In the genomic region with DNA sequence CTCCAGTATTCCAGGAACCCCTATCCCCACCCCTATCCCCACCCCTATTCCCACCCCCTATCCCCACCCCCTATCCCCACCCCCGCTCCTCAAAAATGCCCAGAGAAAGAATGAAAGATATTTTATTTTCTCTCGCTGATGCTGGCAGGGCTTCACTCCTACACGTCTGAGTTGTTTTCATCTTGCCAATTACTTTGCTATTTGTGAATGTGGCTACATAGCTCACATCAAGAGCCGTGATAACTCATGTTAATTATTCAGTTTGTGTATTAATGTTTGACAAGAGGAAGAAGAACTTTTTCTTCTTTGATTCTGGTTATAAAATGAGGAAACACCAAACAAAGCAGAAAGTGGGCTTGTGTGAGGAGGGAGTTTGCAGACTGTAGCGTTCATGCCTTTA, we compare ENCODE assay signal across 26 mouse cellular contexts. TPM values are rescaled to one million over a fixed set of nuclear protein-coding genes. Genes with fewer than 3 reads are reported as not detected.
DNase-seq lines count a peak whose midpoint lies in the region; ATAC-seq and TF ChIP-seq lines count a peak whose summit lies in the region.
"Had no signal": no experiment of that assay in that cellular context is flagged by ENCODE, and none has a peak within 500 bp of the region (broad histone marks: within the 10 kb centered on the region; RNA-seq: fewer than 3 reads in every experiment).

No protein-coding gene starts in this region.

- H3K4me1 ChIP-seq in intestine, embryonic 14.5 days (replicated peaks; ENCODE audit: control insufficient read depth, insufficient read depth, low read length): peaks cover 7% of the 10 kb centered on the region; the same call in 1 of the 2 replicates
- 0 out of 2 replicates have a peak, but pooled peaks cover 3% of the 10 kb centered on the region for H3K4me1 ChIP-seq in intestine, postnatal 0 days (replicated peaks; ENCODE audit: control insufficient read depth, insufficient read depth, low read length)
- no peaks in the 10 kb centered on the region; the same call in none of the 2 replicates for H3K4me1 ChIP-seq in lung, adult 2 months (ENCODE audit: control insufficient read depth, insufficient read depth, low read length)

- H3K4me2 ChIP-seq in intestine, embryonic 14.5 days (ENCODE audit: low read length): no peak overlapping the region
- no peak overlapping the region for H3K4me2 ChIP-seq in intestine, postnatal 0 days (replicated peaks; ENCODE audit: low read depth)
- H3K4me2 ChIP-seq: forebrain, embryonic 15.5 days; heart, embryonic 15.5 days; hindbrain, embryonic 13.5 days; limb, embryonic 12.5 days; midbrain, embryonic 12.5 days; neural tube, embryonic 15.5 days had no signal

- H3K27ac ChIP-seq in intestine, embryonic 14.5 days (ENCODE audit: low read depth): peak overlapping the region; percentile 22; the same call in 1 of the 2 replicates
- H3K27ac ChIP-seq in intestine, postnatal 0 days (ENCODE audit: low read depth, low read length): no peak overlapping the region
- H3K27ac ChIP-seq: forebrain, embryonic 15.5 days; heart, embryonic 15.5 days; hindbrain, embryonic 13.5 days; limb, embryonic 12.5 days; midbrain, embryonic 12.5 days; neural tube, embryonic 15.5 days had no signal

- ATAC-seq in intestine, embryonic 14.5 days (replicated peaks; ENCODE audit: low FRiP score, low TSS enrichment, low read depth): no peak
- ATAC-seq in intestine, postnatal 0 days: no peak
- ATAC-seq: activated CD4-positive, CD25-positive, alpha-beta regulatory T cell, adult 4 months; forebrain, embryonic 15.5 days; intestine, embryonic 16.5 days; liver, postnatal 0 days; Patski had no signal

- DNase-seq in intestine, embryonic 14.5 days (ENCODE audit: low spot score): no peak
- DNase-seq in lung, adult 2 months: no peak
- no peak for DNase-seq in lung, postnatal 14 days
- peak; percentile 43 for DNase-seq in Muller cell, postnatal 12 days (ENCODE audit: inconsistent ontology term)
- DNase-seq in kidney, postnatal 14 days: peak; percentile 46
- no peak for DNase-seq in cerebellum, postnatal 4 days (ENCODE audit: low spot score in 2 of 2)
- DNase-seq: adrenal gland, postnatal 14 days; cerebellum, adult 11-12 months; cerebellum, postnatal 36 days; layer of hippocampus, adult 9-11 months; liver, postnatal 0 days had no signal

- no peaks in the 10 kb centered on the region for H3K9me3 ChIP-seq in intestine, embryonic 14.5 days (ENCODE audit: control insufficient read depth, low read length)
- H3K9me3 ChIP-seq in intestine, postnatal 0 days (ENCODE audit: control insufficient read depth): no peaks in the 10 kb centered on the region
- H3K9me3 ChIP-seq: forebrain, embryonic 15.5 days; heart, embryonic 15.5 days; hindbrain, embryonic 13.5 days; limb, embryonic 12.5 days; midbrain, embryonic 12.5 days; neural tube, embryonic 15.5 days had no signal

- no peak overlapping the region for H3K9ac ChIP-seq in intestine, embryonic 14.5 days (ENCODE audit: low read length)
- H3K9ac ChIP-seq in intestine, postnatal 0 days (ENCODE audit: low read depth, low read length): no peak overlapping the region
- H3K9ac ChIP-seq: forebrain, embryonic 15.5 days; heart, embryonic 15.5 days; hindbrain, embryonic 13.5 days; limb, embryonic 12.5 days; liver, postnatal 0 days; midbrain, embryonic 12.5 days; neural tube, embryonic 15.5 days had no signal

- TF ChIP-seq POLR2A in lung, adult 2 months (IDR thresholded peaks at IDR 0.05; ENCODE audit: borderline replicate concordance, extremely low read depth, low read depth, low read length): 0 out of 2 replicates have a peak, but pooled peaks have one; percentile 3

- H3K36me3 ChIP-seq in intestine, embryonic 14.5 days (ENCODE audit: control insufficient read depth, insufficient read depth, low read length): no peaks in the 10 kb centered on the region
- H3K36me3 ChIP-seq in intestine, postnatal 0 days (ENCODE audit: control insufficient read depth, insufficient read depth): no peaks in the 10 kb centered on the region
- H3K36me3 ChIP-seq: forebrain, embryonic 15.5 days; heart, embryonic 15.5 days; hindbrain, embryonic 13.5 days; limb, embryonic 12.5 days; midbrain, embryonic 12.5 days; neural tube, embryonic 15.5 days had no signal

- H3K27me3 ChIP-seq in intestine, embryonic 14.5 days (replicated peaks; ENCODE audit: control insufficient read depth, insufficient read depth, low read length): no peaks in the 10 kb centered on the region
- H3K27me3 ChIP-seq in intestine, postnatal 0 days (replicated peaks; ENCODE audit: control insufficient read depth, insufficient read depth, low read length): no peaks in the 10 kb centered on the region
- H3K27me3 ChIP-seq: heart, embryonic 15.5 days; neural tube, embryonic 15.5 days had no signal

- TF ChIP-seq CTCF in intestine, postnatal 0 days (IDR thresholded peaks at IDR 0.05; ENCODE audit: low read depth): no peak
- TF ChIP-seq CTCF in lung, adult 2 months (IDR thresholded peaks at IDR 0.05; ENCODE audit: insufficient read depth, low read length): no peak

- no peak overlapping the region for H3K4me3 ChIP-seq in intestine, embryonic 14.5 days (ENCODE audit: low read depth, low read length)
- H3K4me3 ChIP-seq in intestine, postnatal 0 days (ENCODE audit: low read depth, low read length): no peak overlapping the region
- H3K4me3 ChIP-seq in lung, adult 2 months (replicated peaks; ENCODE audit: extremely low read depth, low read depth, low read length): no peak overlapping the region
- H3K4me3 ChIP-seq: erythroblast, embryonic 14.5 days; forebrain, embryonic 15.5 days; heart, embryonic 15.5 days; hindbrain, embryonic 13.5 days; limb, embryonic 12.5 days; midbrain, embryonic 12.5 days; myocyte; neural tube, embryonic 15.5 days had no signal

- WGBS in intestine, embryonic 14.5 days: 34% methylated on average over 5 of the region's 5 CpGs
- 51% methylated on average over 5 of the region's 5 CpGs for WGBS in intestine, postnatal 0 days
- 29% methylated on average over 5 of the region's 5 CpGs for WGBS in lung, adult 2 months

RNA-seq across cellular contexts. Expression of a gene that starts 57.8 kb away (rescaled TPM):
- polyA plus RNA-seq in intestine, embryonic 14.5 days (2014; fragmentation: Nextera tagmentation; extraction: Ambion mirVana): not detected in 2 replicates
- not detected in 2 replicates for polyA plus RNA-seq in intestine, postnatal 0 days (2015; fragmentation: Nextera tagmentation; extraction: Ambion mirVana)
- not detected in 2 replicates for polyA plus RNA-seq in lung, adult 2 months (2012; rRNA removed)
- polyA plus RNA-seq: activated CD4-positive, CD25-positive, alpha-beta regulatory T cell, adult 4 months; C2C12; embryonic facial prominence, embryonic 11.5 days; erythroblast, embryonic 14.5 days; forebrain, embryonic 15.5 days; heart, embryonic 15.5 days; hindbrain, embryonic 13.5 days; intestine, embryonic 16.5 days; limb, embryonic 12.5 days; liver, postnatal 0 days; midbrain, embryonic 12.5 days; myocyte; neural tube, embryonic 15.5 days; Patski; thymus, postnatal 0 days had no signal

Comparison
In these comparisons a context has a peak if more than half of its experiments do, and no peak if none do; other contexts are left out.
1. DNase-seq: peak in Muller cell, postnatal 12 days (single experiment) and kidney, postnatal 14 days (single experiment); none in intestine, embryonic 14.5 days (single experiment), lung, adult 2 months (single experiment), lung, postnatal 14 days (single experiment) and cerebellum, postnatal 4 days (0 of 2).